ENCODE assay signal across 11 mouse cellular contexts in genomic region chr16:72794692-72795378, GRCm38 (mm10).
DNase-seq lines count a peak whose midpoint lies in the region; ATAC-seq and TF ChIP-seq lines count a peak whose summit lies in the region.
"Had no signal": no experiment of that assay in that cellular context is flagged by ENCODE, and none has a peak within 500 bp of the region (broad histone marks: within the 10 kb centered on the region; RNA-seq: fewer than 3 reads in every experiment).

No protein-coding gene starts in this region.

- intact Hi-C loops in gastrocnemius, postnatal 14 days (cut with DNase I; ENCODE audit: low total_unique reads): no loop called here
- intact Hi-C loops in left cerebral cortex, postnatal 36 days (cut with DNase I): no loop called here

- no peak overlapping the region for H3K4me2 ChIP-seq in lung, embryonic 14.5 days
- H3K4me2 ChIP-seq in midbrain, embryonic 13.5 days (replicated peaks): no peak overlapping the region
- H3K4me2 ChIP-seq: heart, embryonic 12.5 days; neural tube, embryonic 12.5 days had no signal

- H3K4me3 ChIP-seq in lung, embryonic 14.5 days (ENCODE audit: low read depth, low read length): no peak overlapping the region
- no peak overlapping the region for H3K4me3 ChIP-seq in lung, adult 2 months (replicated peaks; ENCODE audit: extremely low read depth, low read depth, low read length)
- no peak overlapping the region for H3K4me3 ChIP-seq in midbrain, embryonic 13.5 days (replicated peaks)
- no peak overlapping the region for H3K4me3 ChIP-seq in thymus, adult 2 months (ENCODE audit: control insufficient read depth, insufficient read depth, low read length)
- H3K4me3 ChIP-seq: heart, embryonic 12.5 days; neural tube, embryonic 12.5 days had no signal

- peak; percentile 25 for DNase-seq in lung, embryonic 14.5 days
- no peak for DNase-seq in lung, adult 2 months
- DNase-seq in cerebellum, adult 8-10 months: peak; percentile 69
- peak; percentile 56 for DNase-seq in gastrocnemius, postnatal 14 days
- DNase-seq in thymus, adult 2 months: no peak
- no peak for DNase-seq in B cell, adult 2 months
- DNase-seq in left cerebral cortex, postnatal 36 days (ENCODE audit: low spot score in 2 of 2): no peak
- DNase-seq: kidney, adult 2 months had no signal

- no peaks in the 10 kb centered on the region for H3K9me3 ChIP-seq in lung, embryonic 14.5 days (ENCODE audit: low read depth, low read length)
- no peaks in the 10 kb centered on the region; the same call in 1 of the 2 replicates for H3K9me3 ChIP-seq in midbrain, embryonic 13.5 days
- H3K9me3 ChIP-seq: heart, embryonic 12.5 days; neural tube, embryonic 12.5 days had no signal

- TF ChIP-seq POLR2A in lung, adult 2 months (IDR thresholded peaks at IDR 0.05; ENCODE audit: borderline replicate concordance, extremely low read depth, low read depth, low read length): no peak
- no peak for TF ChIP-seq POLR2A in thymus, adult 2 months (IDR thresholded peaks at IDR 0.05; ENCODE audit: control insufficient read depth, extremely low read depth, insufficient read depth, low read length, poor library complexity)

- WGBS in lung, embryonic 14.5 days: 58% methylated on average over 6 of the region's 6 CpGs
- WGBS in lung, adult 2 months: 66% methylated on average over 6 of the region's 6 CpGs
- WGBS in midbrain, embryonic 13.5 days: 60% methylated on average over 6 of the region's 6 CpGs
- 82% methylated on average over 6 of the region's 6 CpGs for WGBS in thymus, adult 2 months

- peaks cover 2% of the 10 kb centered on the region; the same call in 1 of the 2 replicates for H3K4me1 ChIP-seq in lung, embryonic 14.5 days (ENCODE audit: insufficient read depth)
- H3K4me1 ChIP-seq in lung, adult 2 months (ENCODE audit: control insufficient read depth, insufficient read depth, low read length): no peaks in the 10 kb centered on the region
- peaks cover 32% of the 10 kb centered on the region for H3K4me1 ChIP-seq in midbrain, embryonic 13.5 days (replicated peaks)
- H3K4me1 ChIP-seq in thymus, adult 2 months (replicated peaks; ENCODE audit: control insufficient read depth, insufficient read depth, low read length): no peaks in the 10 kb centered on the region

- H3K9ac ChIP-seq in lung, embryonic 14.5 days: no peak overlapping the region
- no peak overlapping the region for H3K9ac ChIP-seq in midbrain, embryonic 13.5 days (replicated peaks)
- H3K9ac ChIP-seq: heart, embryonic 12.5 days; neural tube, embryonic 12.5 days had no signal

- no peak for TF ChIP-seq CTCF in lung, embryonic 14.5 days (IDR thresholded peaks at IDR 0.05; ENCODE audit: low read depth)
- TF ChIP-seq CTCF in lung, adult 2 months (IDR thresholded peaks at IDR 0.05; ENCODE audit: insufficient read depth, low read length): no peak
- TF ChIP-seq CTCF in thymus, adult 2 months (IDR thresholded peaks at IDR 0.05; ENCODE audit: borderline replicate concordance, control insufficient read depth, extremely low read depth, insufficient read depth, low read length, poor library complexity): no peak

- ATAC-seq in lung, embryonic 14.5 days (ENCODE audit: insufficient read depth): no peak
- no peak for ATAC-seq in midbrain, embryonic 13.5 days

- 0 out of 2 replicates have a peak overlapping the region, but pooled peaks have one; percentile 44 for H3K27ac ChIP-seq in lung, embryonic 14.5 days (ENCODE audit: low read depth)
- H3K27ac ChIP-seq in midbrain, embryonic 13.5 days: peak overlapping the region; percentile 51
- H3K27ac ChIP-seq in thymus, adult 2 months (ENCODE audit: control insufficient read depth, insufficient read depth, low read length): no peak overlapping the region
- H3K27ac ChIP-seq: neural tube, embryonic 12.5 days had no signal

- no peaks in the 10 kb centered on the region for H3K27me3 ChIP-seq in lung, embryonic 14.5 days (ENCODE audit: insufficient read depth, low read length)
- H3K27me3 ChIP-seq in midbrain, embryonic 13.5 days: no peaks in the 10 kb centered on the region
- no peaks in the 10 kb centered on the region for H3K27me3 ChIP-seq in thymus, adult 2 months (ENCODE audit: control insufficient read depth, insufficient read depth, low read length)
- H3K27me3 ChIP-seq: heart, embryonic 12.5 days; neural tube, embryonic 12.5 days had no signal

- H3K36me3 ChIP-seq in lung, embryonic 14.5 days (ENCODE audit: insufficient read depth): no peaks in the 10 kb centered on the region
- peaks cover 3% of the 10 kb centered on the region; the same call in 1 of the 2 replicates for H3K36me3 ChIP-seq in midbrain, embryonic 13.5 days
- no peaks in the 10 kb centered on the region for H3K36me3 ChIP-seq in thymus, adult 2 months (ENCODE audit: control insufficient read depth, insufficient read depth, low read length)
- H3K36me3 ChIP-seq: heart, embryonic 12.5 days; neural tube, embryonic 12.5 days had no signal

Comparison
In these comparisons a context has a peak if more than half of its experiments do, and no peak if none do; other contexts are left out.
1. DNase-seq: peak in lung, embryonic 14.5 days (single experiment), cerebellum, adult 8-10 months (single experiment) and gastrocnemius, postnatal 14 days (single experiment); none in lung, adult 2 months (single experiment), thymus, adult 2 months (single experiment), B cell, adult 2 months (0 of 2) and left cerebral cortex, postnatal 36 days (0 of 2).